Mouse (Mus musculus) C2C12 (cell line): ENCODE results near the gene Gcg.

ENCODE experiments used
- CTCF ChIP-seq: IDR thresholded peaks from one replicate; pipeline ENCODE4 v1.5.1; 2011; ENCODE audit not compliant: control insufficient read depth, insufficient read depth, insufficient read length
- MAX ChIP-seq: IDR thresholded peaks from one replicate; pipeline ENCODE4 v1.6.1; 2011; ENCODE audit warnings: mild to moderate bottlenecking, control low read depth
- USF1 ChIP-seq: IDR thresholded peaks from one replicate; pipeline ENCODE4 v1.6.1; 2011; ENCODE audit warnings: low read depth, mild to moderate bottlenecking, control low read depth, moderate library complexity

DNA sequence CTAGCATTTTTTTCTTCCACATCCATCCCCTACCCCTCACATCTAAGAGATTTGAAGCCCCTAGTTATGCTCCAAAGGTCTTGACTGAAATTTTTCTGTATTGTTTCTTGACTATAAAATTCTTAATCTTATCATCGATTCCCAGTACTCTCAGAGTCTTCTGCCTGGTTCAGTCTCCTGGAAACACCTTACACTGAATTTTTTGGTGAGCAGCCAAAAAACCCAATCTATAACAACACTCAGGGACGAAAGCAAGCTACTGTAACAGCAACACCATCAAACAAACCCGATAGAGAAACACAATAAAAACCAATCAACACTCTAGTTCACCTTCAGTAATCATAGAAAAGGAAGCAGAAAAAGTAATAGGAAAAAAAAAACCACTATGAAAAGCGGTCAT, 43.4 kb downstream of the Gcg start:
- TF ChIP-seq MAX, result no peak
- no peak for TF ChIP-seq USF1
- TF ChIP-seq CTCF, result no peak
